Mouse (Mus musculus) midbrain, embryonic 10.5 days (tissue): ENCODE results near the gene Tent4a. TPM values are rescaled to one million over a fixed set of nuclear protein-coding genes. Genes with fewer than 3 reads are reported as not detected.
A peak's percentile ranks its signal among the peaks of the same experiment; 100 is the strongest.

Experiments
- DNase-seq: peaks from one replicate; pipeline ENCODE4 v3.0.0-alpha.2; 2017; ENCODE audit warnings: low spot score
- H3K27ac ChIP-seq: fragments of 300-500 bp; sonication (generic); replicated peaks from 2 replicates; pipeline ENCODE4 v1.5.1; 2016; ENCODE audit warnings: mild to moderate bottlenecking
- H3K27me3 ChIP-seq: fragments of 300-500 bp; sonication (generic); 2 replicates; pipeline ENCODE4 v1.6.1; 2016; ENCODE audit warnings: low read depth, mild to moderate bottlenecking; ENCODE audit not compliant: poor library complexity, severe bottlenecking
- H3K36me3 ChIP-seq: fragments of 300-500 bp; sonication (generic); 2 replicates; pipeline ENCODE4 v1.6.1; 2016; ENCODE audit warnings: mild to moderate bottlenecking, moderate library complexity
- H3K4me1 ChIP-seq: fragments of 300-500 bp; sonication (generic); 2 replicates; pipeline ENCODE4 v1.6.1; 2016
- H3K4me3 ChIP-seq: fragments of 300-500 bp; sonication (generic); 2 replicates; pipeline ENCODE4 v1.5.1; 2016; ENCODE audit warnings: mild to moderate bottlenecking, moderate library complexity
- H3K9me3 ChIP-seq: fragments of 300-500 bp; sonication (generic); replicated peaks from 2 replicates; pipeline ENCODE4 v1.6.1; 2016; ENCODE audit warnings: mild to moderate bottlenecking
- WGBS: fragments of 180-500 bp; shearing (Covaris S2); methylation state at CpG from one replicate; pipeline ENCODE4 v1.1.7; 2016; 5-methylcytosine and 5-hydroxymethylcytosine counted together
- polyA plus RNA-seq: library from polyadenylated mRNA; unstranded; fragments of >200 nt; fragmentation: Nextera tagmentation; extraction: Ambion mirVana; gene quantifications from 2 replicates; pipeline ENCODE4 v1.2.1, GENCODE M21; 2016

Tent4a gene
- polyA plus RNA-seq, 1 experiment from 2014 or later = 4.9 TPM

DNA sequence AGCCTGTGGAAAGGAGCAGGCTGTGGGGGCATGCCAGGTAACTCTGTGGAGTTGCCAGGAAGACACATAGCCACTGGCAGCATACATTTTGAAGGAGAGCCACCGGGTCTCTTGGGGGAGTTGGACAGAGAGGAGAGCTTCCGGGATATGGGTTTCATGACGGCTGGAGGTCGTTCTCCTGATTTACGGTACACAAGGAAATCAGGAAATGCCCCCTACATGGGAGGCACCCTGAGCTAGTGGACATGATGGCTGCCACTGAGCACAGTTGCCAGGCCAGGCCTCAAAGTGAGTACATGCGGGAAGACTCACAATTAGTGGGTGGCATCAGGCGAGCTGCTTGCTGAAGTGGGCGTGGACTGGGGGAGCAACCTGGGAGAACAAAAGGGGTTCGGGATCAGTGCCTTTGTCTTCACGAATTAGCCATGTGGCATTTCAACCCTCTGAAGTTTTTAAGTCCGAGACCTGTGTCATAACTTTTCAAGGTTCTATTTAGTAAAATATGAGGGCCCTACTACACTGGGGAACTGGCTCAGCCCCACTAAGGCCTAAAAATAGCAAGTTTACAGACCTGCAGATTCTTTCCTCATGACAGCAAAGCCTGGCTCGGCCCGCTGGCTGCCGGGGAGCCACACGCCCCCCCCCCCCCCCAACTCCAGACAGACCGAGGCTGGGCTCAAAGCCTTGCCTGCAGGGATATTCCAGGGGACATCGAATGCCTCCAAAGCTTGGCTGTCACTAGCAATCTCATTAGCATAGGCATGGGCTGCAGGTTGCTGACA is 8.3 kb upstream of the Tent4a start:
- 44% methylated on average over 17 of the region's 17 CpGs for WGBS
- Histone ChIP-seq H3K36me3 (no peaks in the 10 kb centered on the region), H3K4me3 (no peak overlapping the region), H3K9me3 (no peaks in the 10 kb centered on the region), H3K4me1 (peaks cover 46% of the 10 kb centered on the region), H3K27me3 (peaks cover 23% of the 10 kb centered on the region), H3K27ac (no peak overlapping the region)
- DNase-seq = no peak

DNA sequence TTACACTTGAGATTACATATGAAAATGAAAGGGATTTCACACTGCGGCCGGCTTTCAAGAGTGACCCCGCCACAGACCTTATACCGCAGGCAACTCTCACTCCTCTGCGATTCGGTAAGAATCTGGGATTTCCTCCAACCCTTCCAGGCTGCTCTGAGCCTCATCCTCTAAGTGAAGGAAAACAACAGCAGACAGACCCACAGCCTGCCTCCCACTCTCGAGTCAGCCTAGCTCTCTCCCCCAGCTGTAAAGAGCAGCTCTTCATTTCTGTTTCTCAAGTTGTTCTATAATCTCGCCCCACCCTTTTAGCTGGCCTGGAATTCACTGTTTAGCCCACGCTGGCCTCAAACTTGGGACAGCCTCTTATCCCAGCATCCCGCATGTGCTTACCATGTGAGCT is 7.4 kb upstream of the Tent4a start:
- Histone ChIP-seq H3K36me3 (no peaks in the 10 kb centered on the region), H3K9me3 (no peaks in the 10 kb centered on the region), H3K27me3 (peaks cover 23% of the 10 kb centered on the region), H3K4me1 (peaks cover 48% of the 10 kb centered on the region), H3K4me3 (no peak overlapping the region), H3K27ac (no peak overlapping the region)
- 78% methylated on average over 10 of the region's 10 CpGs for WGBS
- DNase-seq = no peak

DNA sequence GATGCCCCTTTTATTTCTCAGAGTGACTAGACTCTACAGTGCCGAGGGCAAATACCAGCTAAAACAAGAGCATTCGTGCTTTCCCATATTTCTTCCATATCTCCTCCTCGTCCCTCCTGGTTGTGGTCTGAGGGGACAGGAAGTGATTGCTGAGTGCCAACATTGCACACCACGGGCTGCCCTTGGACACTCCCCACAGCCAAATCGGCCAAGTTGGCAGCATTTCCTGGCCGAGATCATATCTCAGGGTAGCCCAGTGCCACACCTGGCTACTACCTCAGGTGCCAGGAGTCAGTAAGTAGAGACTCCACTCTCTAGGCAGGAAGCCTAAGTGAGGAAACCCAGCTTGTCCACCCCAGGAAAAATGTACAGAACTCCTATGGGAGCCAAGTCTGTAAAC is 6.8 kb upstream of the Tent4a start:
- peaks cover 49% of the 10 kb centered on the region for H3K4me1 ChIP-seq
- WGBS = 89% methylated on average over 6 of the region's 6 CpGs
- no peak overlapping the region for H3K4me3 ChIP-seq
- no peaks in the 10 kb centered on the region for H3K9me3 ChIP-seq
- peaks cover 23% of the 10 kb centered on the region for H3K27me3 ChIP-seq
- no peak for DNase-seq
- H3K36me3 ChIP-seq = no peaks in the 10 kb centered on the region
- H3K27ac ChIP-seq = no peak overlapping the region

DNA sequence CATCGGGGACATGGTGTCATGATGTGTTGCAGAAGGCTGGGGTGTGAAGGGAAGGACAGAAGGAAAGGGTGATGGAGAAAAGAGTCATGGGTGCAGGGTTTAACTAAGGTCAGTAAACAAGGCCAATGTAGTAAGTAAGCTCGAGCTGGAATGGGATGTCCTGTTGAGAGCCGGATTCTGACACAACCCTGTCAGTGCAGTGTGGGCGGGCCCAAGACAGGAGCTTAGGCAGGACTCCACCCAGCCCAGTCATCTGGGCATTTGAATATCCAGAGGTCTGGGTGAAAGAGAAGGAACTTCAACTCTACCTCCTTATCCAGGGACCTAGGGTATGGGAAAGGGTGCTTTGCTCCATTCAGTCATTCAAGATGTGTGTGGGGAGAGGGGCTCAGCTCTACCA is 3.9 kb upstream of the Tent4a start:
- 0 out of 2 replicates have a peak overlapping the region, but pooled peaks have one; percentile 9 for H3K4me3 ChIP-seq
- H3K36me3 ChIP-seq = no peaks in the 10 kb centered on the region
- H3K27ac ChIP-seq = 0 out of 2 replicates have a peak overlapping the region, but pooled peaks have one; percentile 28
- DNase-seq = peak; percentile 37
- peaks cover 12% of the 10 kb centered on the region; the same call in 1 of the 2 replicates for H3K27me3 ChIP-seq
- 16% methylated on average over 4 of the region's 4 CpGs for WGBS
- no peaks in the 10 kb centered on the region for H3K9me3 ChIP-seq
- H3K4me1 ChIP-seq = peaks cover 53% of the 10 kb centered on the region

DNA sequence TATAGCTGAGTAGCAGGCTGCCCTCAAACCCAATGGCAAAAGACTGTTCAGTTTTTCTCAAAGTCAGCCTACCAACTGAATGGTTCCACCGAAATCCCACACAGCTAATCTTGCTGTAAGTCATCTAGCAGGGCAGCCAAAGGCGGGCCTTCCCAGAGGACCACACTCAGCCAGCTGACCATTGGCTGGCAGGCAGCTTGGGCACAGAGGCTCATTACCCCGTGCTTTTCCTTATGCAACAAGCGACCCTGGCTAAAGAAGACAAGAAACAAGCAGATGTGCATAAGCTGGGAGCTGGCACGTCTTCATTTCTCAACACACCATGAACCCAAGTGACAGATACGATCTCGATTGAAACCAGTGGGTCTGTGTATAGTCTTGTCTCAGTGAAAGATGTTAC is 2.9 kb upstream of the Tent4a start:
- H3K4me3 ChIP-seq = no peak overlapping the region
- H3K4me1 ChIP-seq = peaks cover 49% of the 10 kb centered on the region
- no peaks in the 10 kb centered on the region for H3K36me3 ChIP-seq
- 82% methylated on average over 7 of the region's 7 CpGs for WGBS
- peaks cover 8% of the 10 kb centered on the region; the same call in 1 of the 2 replicates for H3K27me3 ChIP-seq
- DNase-seq = no peak
- no peaks in the 10 kb centered on the region for H3K9me3 ChIP-seq
- no peak overlapping the region for H3K27ac ChIP-seq

DNA sequence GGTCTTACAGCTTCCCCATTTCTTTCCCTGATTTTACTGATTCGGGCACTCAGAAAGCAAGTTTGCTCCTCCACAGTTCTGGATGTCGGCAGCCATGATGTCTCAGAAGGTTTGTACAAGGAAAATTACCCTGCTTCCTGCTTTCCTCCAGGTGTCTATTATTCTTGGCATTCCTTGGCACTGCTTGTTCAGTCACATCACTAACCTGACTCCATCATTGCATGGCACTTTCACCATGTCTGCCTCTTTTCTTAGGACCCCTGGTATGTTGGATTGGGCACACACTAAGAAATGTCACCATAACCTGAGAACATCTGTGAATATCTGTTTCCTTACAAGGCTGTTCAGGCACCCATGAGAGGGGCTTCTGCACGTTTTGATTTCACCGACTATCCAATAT is 1.6 kb upstream of the Tent4a start:
- WGBS = 83% methylated on average over 4 of the region's 4 CpGs
- peak overlapping the region; percentile 98; the same call in 1 of the 2 replicates for H3K4me3 ChIP-seq

DNA sequence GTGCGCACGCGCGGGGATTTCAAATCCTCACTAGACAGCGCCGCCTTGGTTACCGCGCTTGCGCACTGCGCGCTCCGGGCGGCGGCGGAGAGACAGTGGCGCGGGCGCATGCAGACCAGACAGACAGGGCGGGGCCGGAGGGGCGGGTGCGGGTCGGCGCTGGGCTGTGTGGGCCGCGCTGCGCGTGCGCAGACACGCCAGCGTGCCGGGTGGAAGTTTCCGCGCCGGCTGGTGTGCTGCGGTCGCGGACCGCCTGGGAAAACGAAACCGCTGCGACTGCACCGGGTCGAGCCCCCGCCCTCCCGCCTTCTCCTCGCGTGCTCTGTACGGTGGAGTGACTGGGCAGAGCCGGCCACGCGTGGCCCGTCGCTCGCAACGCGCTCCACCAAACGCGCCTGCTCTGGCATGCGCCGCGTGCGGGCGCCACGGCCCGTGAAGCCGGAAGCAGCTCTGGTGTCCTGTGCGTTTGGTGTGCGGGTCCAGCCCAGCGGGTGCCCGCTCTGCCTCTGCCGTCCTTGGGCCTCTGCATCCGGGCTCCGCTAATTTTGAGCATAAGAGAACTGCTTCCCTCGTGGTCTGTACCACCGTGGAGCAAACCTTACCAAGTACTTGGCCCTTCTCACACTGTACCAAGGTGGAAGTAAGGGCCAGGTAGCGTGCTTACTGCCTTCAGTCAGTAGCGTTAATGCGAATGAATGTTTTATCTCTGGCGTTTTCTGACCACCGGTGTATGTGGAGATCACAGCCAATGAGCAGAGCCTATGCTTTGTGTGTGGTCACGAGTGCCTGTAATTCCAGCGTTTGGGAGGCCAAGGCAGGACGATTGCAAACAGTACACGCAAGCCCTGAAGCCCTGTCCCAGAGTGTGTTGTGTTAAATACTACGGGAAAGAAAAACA is 486 bp upstream of the Tent4a start:
- H3K4me1 ChIP-seq = peaks cover 65% of the 10 kb centered on the region
- under 1% methylated on average over 86 of the region's 86 CpGs for WGBS
- H3K27me3 ChIP-seq = peaks cover 7% of the 10 kb centered on the region; the same call in 1 of the 2 replicates
- peak overlapping the region; percentile 98 for H3K4me3 ChIP-seq
- DNase-seq = peak; percentile 99
- H3K36me3 ChIP-seq = peaks cover 14% of the 10 kb centered on the region
- H3K27ac ChIP-seq = peak overlapping the region; percentile 99
- no peaks in the 10 kb centered on the region for H3K9me3 ChIP-seq

More for the DNA sequence above, 1.6 kb upstream of the Tent4a start:
- Histone ChIP-seq H3K9me3 (no peaks in the 10 kb centered on the region), H3K27ac (peak overlapping the region; percentile 99; the same call in 1 of the 2 replicates), H3K4me1 (peaks cover 62% of the 10 kb centered on the region), H3K36me3 (peaks cover 3% of the 10 kb centered on the region; the same call in 1 of the 2 replicates), H3K27me3 (peaks cover 8% of the 10 kb centered on the region; the same call in 1 of the 2 replicates)
- DNase-seq = no peak

DNA sequence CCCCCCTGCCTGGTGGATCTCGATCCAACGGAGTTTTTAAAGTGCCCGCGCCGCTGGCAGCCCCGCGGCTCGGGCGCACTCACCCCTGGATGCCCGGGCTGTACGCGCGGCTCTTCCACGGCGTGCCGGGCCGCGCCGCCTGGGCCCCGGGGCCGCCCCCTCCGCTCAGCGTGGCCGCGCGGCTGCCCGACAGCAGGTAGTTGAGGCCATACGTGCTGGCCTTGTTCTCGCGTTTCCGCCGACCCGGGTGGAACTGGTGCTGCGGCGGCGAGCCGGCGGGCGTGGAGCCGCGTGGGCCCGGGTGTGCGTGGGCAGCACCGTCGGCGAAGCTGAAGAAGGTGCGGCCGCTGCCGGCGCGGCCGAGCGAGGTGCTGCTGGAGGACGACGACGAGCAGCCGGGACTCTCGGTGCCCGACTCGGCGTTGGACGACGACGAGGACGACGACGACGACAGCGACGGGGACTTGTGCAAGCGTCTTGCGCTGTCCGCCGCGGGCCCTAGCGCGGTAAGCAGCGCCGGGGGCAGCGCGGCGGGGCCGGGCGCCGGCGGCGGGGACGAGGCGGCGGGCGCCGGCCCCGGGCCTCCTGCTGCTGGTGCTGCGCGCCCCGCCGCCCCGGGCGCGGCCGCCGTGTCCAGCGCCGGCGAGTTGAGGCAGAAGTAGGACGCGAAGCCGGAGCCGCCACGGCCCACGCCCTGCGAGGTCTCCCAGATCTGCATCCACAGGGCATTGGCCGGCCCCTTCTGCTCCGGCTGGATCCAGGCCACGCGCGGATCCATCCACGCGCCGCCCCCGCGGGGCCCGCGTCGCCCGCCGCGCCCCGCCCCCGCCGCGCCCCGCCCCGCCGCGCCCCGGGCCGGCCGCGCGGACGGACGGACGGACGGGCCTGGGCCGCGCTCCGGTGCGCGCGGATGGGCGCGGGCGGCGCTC is 748 bp downstream of the Tent4a start, which contains the start of gene Nsun2:
Nsun2 (plus strand) TSS at position 342 of the 929 bp plus-strand sequence.
- Histone ChIP-seq H3K4me1 (peaks cover 62% of the 10 kb centered on the region), H3K36me3 (peaks cover 26% of the 10 kb centered on the region), H3K9me3 (no peaks in the 10 kb centered on the region), H3K27me3 (no peaks in the 10 kb centered on the region), H3K4me3 (peak within 1 kb of the TSS; percentile 98), H3K27ac (peak within 1 kb of the TSS; percentile 99)
- peak; percentile 58 for DNase-seq
- WGBS = 5% methylated on average over 152 of the region's 155 CpGs

DNA sequence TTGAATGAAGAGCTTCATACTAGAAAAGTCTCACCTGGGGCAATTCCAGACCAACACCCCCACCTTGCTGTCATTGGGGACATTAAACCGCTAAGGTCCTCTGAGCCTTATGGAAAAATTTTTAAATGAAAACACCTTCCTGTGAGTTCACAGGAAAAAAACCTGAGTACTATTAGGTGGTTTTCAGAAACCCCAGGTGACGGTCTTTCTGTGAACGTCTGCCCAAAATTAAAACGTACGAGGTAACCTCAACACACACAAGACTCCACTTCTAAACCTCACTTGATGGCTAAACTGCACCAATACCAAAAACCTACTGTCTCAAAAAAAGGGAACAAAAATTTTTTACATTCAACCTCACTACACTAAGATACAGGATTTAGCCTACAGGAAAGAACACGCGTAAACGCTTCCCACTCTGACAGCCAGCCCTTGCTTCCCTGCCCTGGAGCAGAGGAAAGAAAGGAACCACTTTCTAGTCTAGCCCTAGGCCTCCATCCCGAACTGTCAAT is 1.5 kb downstream of the Tent4a start:
- H3K4me1 ChIP-seq = peaks cover 62% of the 10 kb centered on the region
- DNase-seq = no peak
- 3% methylated on average over 9 of the region's 9 CpGs for WGBS

DNA sequence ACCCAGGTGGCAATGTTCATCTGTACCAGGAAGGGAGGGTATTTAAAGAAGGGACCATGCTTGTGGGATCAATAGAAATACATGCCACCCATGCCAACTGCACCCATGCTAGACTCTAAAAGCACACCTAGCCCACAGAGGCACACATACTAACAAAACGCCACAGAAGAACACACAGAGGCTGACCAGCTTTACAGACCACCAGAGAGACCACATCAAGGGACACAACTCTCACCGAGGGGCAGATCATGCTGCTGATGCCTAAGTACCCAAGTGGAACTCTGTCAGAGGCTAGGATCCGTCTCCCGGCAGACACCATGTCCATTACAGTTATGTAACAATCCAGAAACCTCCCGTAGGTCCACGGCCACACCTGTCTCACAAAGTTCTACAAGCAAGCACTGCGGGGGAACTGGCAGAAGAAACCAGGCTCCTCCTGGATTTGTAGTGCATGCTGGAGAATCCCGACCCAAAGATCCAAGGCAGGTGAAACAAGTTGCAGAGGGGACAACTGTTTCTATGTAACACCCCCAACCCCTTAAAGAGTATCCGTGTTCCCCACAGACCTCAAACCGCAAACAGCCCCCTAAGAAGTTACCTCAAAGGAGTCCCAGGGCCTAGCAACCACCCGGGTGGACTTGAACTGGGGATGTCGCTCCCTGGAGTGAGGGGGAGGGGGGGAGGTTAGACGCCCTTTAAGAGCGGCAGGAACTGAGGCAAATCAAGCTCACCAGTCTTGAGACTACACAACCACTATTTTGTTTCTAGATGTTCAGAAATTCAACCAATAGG is 2.1 kb downstream of the Tent4a start:
- WGBS = 32% methylated on average over 14 of the region's 14 CpGs
- DNase-seq = no peak
- Histone ChIP-seq H3K27me3 (no peaks in the 10 kb centered on the region), H3K9me3 (no peaks in the 10 kb centered on the region), H3K36me3 (peaks cover 30% of the 10 kb centered on the region), H3K4me3 (peak overlapping the region; percentile 98), H3K4me1 (peaks cover 65% of the 10 kb centered on the region), H3K27ac (peak overlapping the region; percentile 49)

More for the DNA sequence above, 1.5 kb downstream of the Tent4a start:
- Histone ChIP-seq H3K9me3 (no peaks in the 10 kb centered on the region), H3K27me3 (no peaks in the 10 kb centered on the region), H3K27ac (peak overlapping the region; percentile 99), H3K36me3 (peaks cover 30% of the 10 kb centered on the region), H3K4me3 (peak overlapping the region; percentile 98)

DNA sequence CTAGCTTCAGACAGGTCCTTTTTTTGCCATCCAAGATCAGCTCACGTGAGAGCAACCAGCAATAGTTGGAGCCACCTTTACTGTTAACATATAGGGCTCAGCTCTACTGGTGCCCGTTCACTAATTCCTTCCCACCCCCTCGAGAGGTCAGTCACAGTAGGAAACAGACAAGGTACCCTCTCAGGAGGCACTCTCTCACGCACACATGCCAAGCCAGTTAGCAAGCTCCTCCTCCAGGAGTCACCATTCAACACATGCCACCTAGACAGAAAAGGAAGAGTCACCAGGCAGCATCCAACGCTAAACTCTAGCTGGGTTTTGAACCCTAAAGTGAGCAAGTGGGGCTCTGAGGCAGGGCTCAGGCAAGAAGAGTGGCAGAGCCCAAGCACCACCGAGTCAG is 3.0 kb downstream of the Tent4a start:
- Histone ChIP-seq H3K27ac (no peak overlapping the region), H3K27me3 (no peaks in the 10 kb centered on the region), H3K9me3 (no peaks in the 10 kb centered on the region), H3K4me1 (peaks cover 74% of the 10 kb centered on the region), H3K36me3 (peaks cover 30% of the 10 kb centered on the region), H3K4me3 (peak overlapping the region; percentile 98)
- no peak for DNase-seq
- WGBS = 63% methylated on average over 6 of the region's 6 CpGs
